Mouse (Mus musculus) neural tube, embryonic 14.5 days (tissue): ENCODE measurements around the gene Itgb1bp1. TPM values are rescaled to one million over a fixed set of nuclear protein-coding genes. Genes with fewer than 3 reads are reported as not detected.

Experiments used
- ATAC-seq: fragments of 200-750 bp; cut with Nextera tagmentation; 2 replicates; pipeline ENCODE4 v1.8.0; 2017; ENCODE audit warnings: low read depth, mild to moderate bottlenecking, moderate TSS enrichment, moderate library complexity
- H3K27ac ChIP-seq: fragments of 300-500 bp; sonication (generic); 2 replicates; pipeline ENCODE4 v1.5.1; 2014; ENCODE audit warnings: low read depth, mild to moderate bottlenecking, control low read depth, low read length, moderate library complexity, mixed read lengths
- H3K27me3 ChIP-seq: fragments of 300-500 bp; sonication (generic); 2 replicates; pipeline ENCODE4 v1.6.1; 2014; ENCODE audit warnings: low read length; ENCODE audit not compliant: control insufficient read depth, insufficient read depth
- H3K36me3 ChIP-seq: fragments of 300-500 bp; sonication (generic); 2 replicates; pipeline ENCODE4 v1.6.1; 2014; ENCODE audit warnings: low read length, mixed read lengths; ENCODE audit not compliant: control insufficient read depth, insufficient read depth
- H3K4me1 ChIP-seq: fragments of 300-500 bp; sonication (generic); 2 replicates; pipeline ENCODE4 v1.6.1; 2014; ENCODE audit warnings: low read length; ENCODE audit not compliant: control insufficient read depth, insufficient read depth
- H3K4me2 ChIP-seq: fragments of 300-500 bp; sonication (generic); 2 replicates; pipeline ENCODE4 v1.6.1; 2014; ENCODE audit warnings: mild to moderate bottlenecking, low read depth, low read length, control low read depth
- H3K4me3 ChIP-seq: fragments of 300-500 bp; sonication (generic); 2 replicates; pipeline ENCODE4 v1.5.1; 2014; ENCODE audit warnings: low read depth, low read length, control low read depth, mixed read lengths
- H3K9ac ChIP-seq: fragments of 300-500 bp; sonication (generic); replicated peaks from 2 replicates; pipeline ENCODE4 v1.6.1; 2014; ENCODE audit warnings: low read depth, mild to moderate bottlenecking, control low read depth, low read length, mixed read lengths
- H3K9me3 ChIP-seq: fragments of 300-500 bp; sonication (generic); 2 replicates; pipeline ENCODE4 v1.6.1; 2016; ENCODE audit warnings: low read length; ENCODE audit not compliant: control insufficient read depth
- WGBS: fragments of 180-500 bp; shearing (Covaris S2); extraction: QIAGEN DNeasy Blood & Tissue Kit; methylation state at CpG from one replicate; pipeline ENCODE4 v1.1.7; 2014; 5-methylcytosine and 5-hydroxymethylcytosine counted together
- polyA plus RNA-seq: library from polyadenylated mRNA; unstranded; fragments of >200 nt; fragmentation: Nextera tagmentation; extraction: Ambion mirVana; gene quantifications from 2 replicates; pipeline ENCODE4 v1.2.1, GENCODE M21; 2014

Itgb1bp1 gene
- polyA plus RNA-seq, 1 experiment from 2014 or later, result 40.6 TPM

GRCm38 (mm10) chr12:21306721-21307120, 20.6 kb upstream of the Itgb1bp1 start:
- Histone ChIP-seq H3K9ac (no peak overlapping the region), H3K36me3 (peaks cover 63% of the 10 kb centered on the region), H3K4me3 (no peak overlapping the region), H3K4me1 (no peaks in the 10 kb centered on the region), H3K27ac (no peak overlapping the region), H3K27me3 (no peaks in the 10 kb centered on the region), H3K9me3 (no peaks in the 10 kb centered on the region), H3K4me2 (no peak overlapping the region)
- no peak for ATAC-seq
- WGBS, result 94% methylated on average over 4 of the region's 4 CpGs

GRCm38 (mm10) chr12:21305741-21306140, 19.7 kb upstream of the Itgb1bp1 start:
- 93% methylated on average over 4 of the region's 4 CpGs for WGBS
- Histone ChIP-seq H3K36me3 (peaks cover 60% of the 10 kb centered on the region), H3K4me1 (no peaks in the 10 kb centered on the region), H3K4me3 (no peak overlapping the region), H3K4me2 (no peak overlapping the region), H3K27me3 (no peaks in the 10 kb centered on the region), H3K27ac (no peak overlapping the region), H3K9me3 (no peaks in the 10 kb centered on the region), H3K9ac (no peak overlapping the region)
- ATAC-seq, result no peak

- H3K9me3 ChIP-seq, result no peaks in the 10 kb centered on the region
- no peak overlapping the region for H3K9ac ChIP-seq
- H3K4me3 ChIP-seq, result no peak overlapping the region
- 91% methylated on average over 5 of the region's 5 CpGs for WGBS
- no peaks in the 10 kb centered on the region for H3K27me3 ChIP-seq
- no peak overlapping the region for H3K27ac ChIP-seq
- no peak overlapping the region for H3K4me2 ChIP-seq
- no peaks in the 10 kb centered on the region for H3K4me1 ChIP-seq
- peaks cover 65% of the 10 kb centered on the region for H3K36me3 ChIP-seq
- no peak for ATAC-seq
Observed at GRCm38 (mm10) chr12:21302361-21302783, 16.3 kb upstream of the Itgb1bp1 start.

- Histone ChIP-seq H3K9me3 (no peaks in the 10 kb centered on the region), H3K27ac (no peak overlapping the region), H3K36me3 (peaks cover 65% of the 10 kb centered on the region), H3K27me3 (no peaks in the 10 kb centered on the region), H3K9ac (no peak overlapping the region), H3K4me2 (no peak overlapping the region), H3K4me1 (no peaks in the 10 kb centered on the region), H3K4me3 (no peak overlapping the region)
- WGBS, result 89% methylated on average over 8 of the region's 8 CpGs
- ATAC-seq, result no peak
Observed at GRCm38 (mm10) chr12:21301932-21302331, 15.8 kb upstream of the Itgb1bp1 start.

DNA sequence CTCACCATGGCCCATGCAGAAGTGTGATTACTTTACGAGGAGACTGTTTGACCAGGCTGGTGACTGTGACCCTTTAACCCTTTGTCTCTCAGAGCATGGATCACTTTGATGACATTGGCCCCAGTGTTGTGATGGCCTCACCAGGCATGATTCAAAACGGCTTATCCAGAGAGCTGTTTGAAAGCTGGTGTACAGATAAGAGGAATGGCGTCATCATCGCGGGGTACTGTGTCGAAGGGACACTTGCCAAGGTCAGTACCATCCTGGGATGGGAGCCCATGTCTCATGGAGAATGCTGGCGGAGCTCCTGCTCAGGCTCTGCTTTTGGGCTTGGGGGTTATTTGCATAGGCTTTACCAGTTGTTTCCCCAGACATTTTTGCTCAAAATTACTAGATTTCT, 15.2 kb upstream of the Itgb1bp1 start:
- Histone ChIP-seq H3K9me3 (no peaks in the 10 kb centered on the region), H3K4me3 (no peak overlapping the region), H3K27ac (no peak overlapping the region), H3K4me1 (no peaks in the 10 kb centered on the region), H3K27me3 (no peaks in the 10 kb centered on the region), H3K9ac (no peak overlapping the region), H3K36me3 (peaks cover 69% of the 10 kb centered on the region), H3K4me2 (no peak overlapping the region)
- 89% methylated on average over 7 of the region's 7 CpGs for WGBS
- ATAC-seq, result no peak

- WGBS, result 97% methylated on average over 11 of the region's 11 CpGs
- no peak overlapping the region for H3K9ac ChIP-seq
- H3K4me1 ChIP-seq, result no peaks in the 10 kb centered on the region
- no peak overlapping the region for H3K4me2 ChIP-seq
- no peak overlapping the region for H3K27ac ChIP-seq
- no peak overlapping the region for H3K4me3 ChIP-seq
- H3K27me3 ChIP-seq, result no peaks in the 10 kb centered on the region
- no peaks in the 10 kb centered on the region for H3K9me3 ChIP-seq
- H3K36me3 ChIP-seq, result peaks cover 78% of the 10 kb centered on the region
- ATAC-seq, result no peak
Observed at GRCm38 (mm10) chr12:21298856-21299255, 12.8 kb upstream of the Itgb1bp1 start.

DNA sequence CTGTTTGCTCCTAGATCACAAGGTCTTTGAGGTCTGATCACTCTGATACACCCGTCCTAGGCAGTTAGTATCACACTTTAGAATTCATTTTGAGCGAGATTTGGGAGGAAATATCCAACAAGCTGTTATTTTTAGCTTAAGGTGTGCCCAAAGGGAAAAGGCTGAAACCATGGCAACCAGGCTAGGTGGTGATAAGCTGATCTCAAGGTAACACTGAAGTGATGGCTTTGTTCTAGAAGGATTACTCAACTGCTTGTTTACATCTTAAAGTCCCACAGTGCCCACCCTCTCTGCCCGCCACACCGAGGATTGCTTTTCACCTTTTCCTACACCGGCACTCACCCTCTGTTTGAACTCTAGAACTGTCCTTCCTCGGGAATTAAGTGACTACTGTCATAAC, 3.6 kb upstream of the Itgb1bp1 start:
- WGBS, result 88% methylated on average over 6 of the region's 6 CpGs
- no peaks in the 10 kb centered on the region for H3K9me3 ChIP-seq
- H3K36me3 ChIP-seq, result peaks cover 34% of the 10 kb centered on the region
- H3K9ac ChIP-seq, result no peak overlapping the region
- H3K27ac ChIP-seq, result no peak overlapping the region
- no peak for ATAC-seq
- no peak overlapping the region for H3K4me3 ChIP-seq
- peaks cover 17% of the 10 kb centered on the region for H3K4me1 ChIP-seq
- H3K27me3 ChIP-seq, result no peaks in the 10 kb centered on the region
- no peak overlapping the region for H3K4me2 ChIP-seq

- 93% methylated on average over 3 of the region's 3 CpGs for WGBS
- H3K4me2 ChIP-seq, result no peak overlapping the region
- ATAC-seq, result no peak
- no peaks in the 10 kb centered on the region for H3K27me3 ChIP-seq
- peaks cover 17% of the 10 kb centered on the region for H3K4me1 ChIP-seq
- H3K9ac ChIP-seq, result no peak overlapping the region
- H3K27ac ChIP-seq, result no peak overlapping the region
- H3K4me3 ChIP-seq, result no peak overlapping the region
- H3K36me3 ChIP-seq, result peaks cover 26% of the 10 kb centered on the region
- no peaks in the 10 kb centered on the region for H3K9me3 ChIP-seq
Observed at GRCm38 (mm10) chr12:21288716-21289395, 2.8 kb upstream of the Itgb1bp1 start.

DNA sequence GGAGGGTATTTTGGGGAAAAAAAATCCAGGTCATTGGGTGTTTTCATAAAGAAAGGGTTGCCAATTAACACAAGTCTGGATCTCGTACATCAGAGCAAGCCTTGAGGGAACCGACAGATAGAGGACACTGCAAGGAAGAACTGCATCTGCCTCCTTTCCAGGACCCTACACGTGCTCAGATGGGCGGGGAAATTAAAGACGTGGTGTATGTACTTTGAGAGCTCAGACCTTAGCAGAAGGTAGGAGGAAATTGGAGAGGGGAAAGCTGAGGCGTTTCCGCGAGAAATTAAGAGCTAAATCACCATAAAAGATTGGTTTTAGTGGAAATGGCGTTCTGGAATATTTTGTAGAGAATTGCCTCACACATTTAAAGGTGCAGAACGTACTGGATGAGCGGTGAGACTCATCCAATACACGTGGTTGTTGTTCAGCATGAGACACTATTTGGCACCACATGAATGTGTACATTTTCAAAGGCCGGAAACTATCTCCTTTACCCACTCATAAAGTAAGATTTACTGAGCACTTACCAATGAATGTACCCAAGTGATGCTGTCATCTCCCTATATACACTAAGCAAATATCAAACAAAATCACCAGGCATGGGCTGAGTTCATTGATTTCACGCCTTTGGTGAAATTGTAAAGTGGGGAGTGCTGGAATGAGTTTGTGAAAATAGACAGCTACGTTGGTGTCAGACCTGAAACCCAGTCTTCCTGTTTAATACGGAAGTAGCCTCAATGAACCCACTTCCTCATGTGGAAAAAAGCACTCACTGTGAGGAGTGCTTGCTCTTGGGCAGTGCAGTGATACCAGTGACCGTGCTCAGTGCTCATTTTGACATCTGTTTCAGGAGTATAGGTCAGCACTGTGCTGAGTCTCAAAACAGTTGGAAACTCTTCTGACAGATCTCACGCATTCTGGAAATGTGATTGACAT, 897 bp upstream of the Itgb1bp1 start:
- ATAC-seq, result peak; percentile 45
- H3K4me3 ChIP-seq, result peak overlapping the region; percentile 82
- H3K4me1 ChIP-seq, result peaks cover 17% of the 10 kb centered on the region
- H3K9ac ChIP-seq, result peak overlapping the region; percentile 91
- H3K9me3 ChIP-seq, result no peaks in the 10 kb centered on the region
- peak overlapping the region; percentile 62 for H3K4me2 ChIP-seq
- peak overlapping the region; percentile 92 for H3K27ac ChIP-seq
- 38% methylated on average over 18 of the region's 18 CpGs for WGBS
- no peaks in the 10 kb centered on the region for H3K27me3 ChIP-seq
- H3K36me3 ChIP-seq, result peaks cover 9% of the 10 kb centered on the region; the same call in 1 of the 2 replicates
